9 mouse cellular contexts compared by ENCODE assay signal in the genomic region with DNA sequence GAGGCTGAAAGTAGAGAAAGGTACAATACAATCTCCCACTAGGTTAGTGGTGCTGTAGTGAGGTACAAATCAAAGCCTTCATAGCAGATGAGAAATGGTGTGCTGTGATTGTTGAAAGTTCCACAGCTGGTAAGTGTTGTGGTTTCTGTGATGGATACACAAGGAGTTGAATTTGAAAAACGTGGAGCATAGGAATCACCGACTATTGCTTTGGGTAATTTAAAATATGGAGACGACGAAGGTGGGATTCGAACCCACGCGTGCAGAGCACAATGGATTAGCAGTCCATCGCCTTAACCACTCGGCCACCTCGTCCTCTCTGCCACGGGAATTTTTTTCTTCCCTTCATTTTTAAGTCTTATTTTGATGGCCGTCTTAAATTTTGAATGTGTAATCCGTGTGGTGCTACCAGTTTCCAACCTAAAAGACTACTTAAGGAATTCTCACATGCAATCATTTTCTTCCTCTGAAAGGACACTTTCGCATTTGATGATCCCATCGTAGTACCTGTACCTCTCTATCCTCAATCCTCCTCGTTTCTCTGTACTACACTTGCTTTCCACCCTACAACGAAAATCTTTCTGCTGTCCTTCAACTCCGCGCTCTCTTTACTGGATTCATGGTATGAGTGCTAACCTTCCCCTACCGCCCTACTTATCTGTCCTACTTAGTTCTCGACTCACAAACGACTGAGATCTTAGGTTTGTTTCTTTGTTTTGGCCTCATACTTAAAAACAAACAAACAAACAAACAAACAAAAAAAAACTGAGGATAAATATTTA. TPM values are rescaled to one million over a fixed set of nuclear protein-coding genes. Genes with fewer than 3 reads are reported as not detected.
DNase-seq lines count a peak whose midpoint lies in the region; ATAC-seq and TF ChIP-seq lines count a peak whose summit lies in the region.
"Had no signal": no experiment of that assay in that cellular context is flagged by ENCODE, and none has a peak within 500 bp of the region (broad histone marks: within the 10 kb centered on the region; RNA-seq: fewer than 3 reads in every experiment).

No protein-coding gene starts in this region.

- TF ChIP-seq EP300 in heart, postnatal 0 days (IDR thresholded peaks at IDR 0.05; ENCODE audit: low read depth), result no peak

- no peaks in the 10 kb centered on the region for H3K36me3 ChIP-seq in hindbrain, embryonic 10.5 days
- H3K36me3 ChIP-seq in hindbrain, embryonic 12.5 days, result no peaks in the 10 kb centered on the region
- no peaks in the 10 kb centered on the region for H3K36me3 ChIP-seq in heart, postnatal 0 days (replicated peaks; ENCODE audit: control insufficient read depth, insufficient read depth, low read length)

- peak overlapping the region; percentile 54 for H3K4me3 ChIP-seq in hindbrain, embryonic 10.5 days
- no peak overlapping the region for H3K4me3 ChIP-seq in hindbrain, embryonic 12.5 days
- no peak overlapping the region; the same call in 1 of the 2 replicates for H3K4me3 ChIP-seq in heart, postnatal 0 days (ENCODE audit: low read depth, low read length)

- no peaks in the 10 kb centered on the region for H3K9me3 ChIP-seq in hindbrain, embryonic 10.5 days
- H3K9me3 ChIP-seq in hindbrain, embryonic 12.5 days (replicated peaks), result no peaks in the 10 kb centered on the region
- H3K9me3 ChIP-seq in heart, postnatal 0 days (replicated peaks; ENCODE audit: control insufficient read depth, low read length), result peaks cover 13% of the 10 kb centered on the region; the same call in 1 of the 2 replicates

- peaks cover 22% of the 10 kb centered on the region for H3K4me1 ChIP-seq in hindbrain, embryonic 10.5 days (replicated peaks)
- H3K4me1 ChIP-seq in hindbrain, embryonic 12.5 days, result peaks cover 10% of the 10 kb centered on the region
- 0 out of 2 replicates have a peak, but pooled peaks cover 3% of the 10 kb centered on the region for H3K4me1 ChIP-seq in heart, postnatal 0 days (ENCODE audit: control insufficient read depth, insufficient read depth)

- ATAC-seq in hindbrain, embryonic 12.5 days (ENCODE audit: low FRiP score), result no peak
- no peak for ATAC-seq in heart, postnatal 0 days (ENCODE audit: insufficient read depth, low read depth)
- 0 out of 2 replicates have a peak, but pooled peaks have one; percentile 21 for ATAC-seq in megakaryocyte-erythroid progenitor cell, adult 5-6 weeks (replicated peaks; ENCODE audit: low FRiP score, low TSS enrichment, poor library complexity, severe bottlenecking)

- H3K27ac ChIP-seq in hindbrain, embryonic 10.5 days, result no peak overlapping the region
- no peak overlapping the region for H3K27ac ChIP-seq in hindbrain, embryonic 12.5 days
- no peak overlapping the region for H3K27ac ChIP-seq in heart, postnatal 0 days (ENCODE audit: low read depth)

- H3K27me3 ChIP-seq in hindbrain, embryonic 10.5 days (ENCODE audit: insufficient read depth, poor library complexity, severe bottlenecking), result peaks cover 64% of the 10 kb centered on the region
- H3K27me3 ChIP-seq in hindbrain, embryonic 12.5 days, result peaks cover 60% of the 10 kb centered on the region
- H3K27me3 ChIP-seq in heart, postnatal 0 days (ENCODE audit: control insufficient read depth, insufficient read depth, low read length), result peaks cover 61% of the 10 kb centered on the region

- H3K9ac ChIP-seq in hindbrain, embryonic 12.5 days, result no peak overlapping the region
- H3K9ac ChIP-seq in heart, postnatal 0 days (replicated peaks; ENCODE audit: low read depth, low read length), result no peak overlapping the region

- WGBS in hindbrain, embryonic 10.5 days, result under 1% methylated on average over 22 of the region's 22 CpGs
- 1% methylated on average over 22 of the region's 22 CpGs for WGBS in hindbrain, embryonic 12.5 days
- WGBS in heart, postnatal 0 days, result 10% methylated on average over 22 of the region's 22 CpGs

- H3K4me2 ChIP-seq in hindbrain, embryonic 12.5 days (replicated peaks), result no peak overlapping the region
- no peak overlapping the region for H3K4me2 ChIP-seq in heart, postnatal 0 days (ENCODE audit: low read depth, low read length)

- no peak for TF ChIP-seq CTCF in heart, postnatal 0 days (IDR thresholded peaks at IDR 0.05; ENCODE audit: low read depth)

- DNase-seq in hindbrain, embryonic 10.5 days (ENCODE audit: low spot score), result peak; percentile 72
- DNase-seq in 3134 (ENCODE audit: extremely low read depth, insufficient read length, low spot score) (peak; percentile 66), R1 (ENCODE audit: low read depth, low spot score) (peak; percentile 92)
- peak; percentile 11 for DNase-seq in heart, postnatal 0 days (ENCODE audit: low spot score)
- no peak for DNase-seq in left cerebral cortex, adult 11 months (ENCODE audit: low spot score)
- DNase-seq in cerebellum, adult 18-20 months, result no peak

RNA-seq across cellular contexts. Expression of gene Pom121l2, which starts 13.2 kb away (rescaled TPM):
- polyA plus RNA-seq in hindbrain, embryonic 10.5 days (2016; fragmentation: Nextera tagmentation; extraction: Ambion mirVana), result 0.07 TPM in 1 of 2 replicates, not detected in the other
- 0.14 TPM in 1 of 2 replicates, not detected in the other for polyA plus RNA-seq in hindbrain, embryonic 12.5 days (2016; fragmentation: Nextera tagmentation; extraction: Ambion mirVana)
- total RNA-seq in heart, postnatal 0 days (2014; rRNA removed; ENCODE audit: low replicate concordance), result not detected in 2 replicates
- polyA plus RNA-seq in heart, postnatal 0 days (2015; fragmentation: Nextera tagmentation; extraction: Ambion mirVana), result not detected in 2 replicates
- not detected in 2 replicates for total RNA-seq in megakaryocyte-erythroid progenitor cell, adult 5-6 weeks (2014; fragmentation: Nextera tagmentation)
- not detected in 2 replicates for total RNA-seq in megakaryocyte-erythroid progenitor cell, adult 5-6 weeks (2017)
- total RNA-seq: adrenal gland, postnatal 36 days had no signal

RNA-seq across cellular contexts. Expression of gene Prss16, which starts 15.4 kb away (rescaled TPM):
- polyA plus RNA-seq in hindbrain, embryonic 10.5 days (2016; fragmentation: Nextera tagmentation; extraction: Ambion mirVana), result 0.18 TPM in 1 of 2 replicates, not detected in the other
- 0.23 and 0.48 TPM in 2 replicates for polyA plus RNA-seq in hindbrain, embryonic 12.5 days (2016; fragmentation: Nextera tagmentation; extraction: Ambion mirVana)
- total RNA-seq in heart, postnatal 0 days (2014; rRNA removed; ENCODE audit: low replicate concordance), result 14.0 TPM in 1 of 2 replicates, not detected in the other
- polyA plus RNA-seq in heart, postnatal 0 days (2015; fragmentation: Nextera tagmentation; extraction: Ambion mirVana), result 0.05 and 0.14 TPM in 2 replicates
- total RNA-seq in megakaryocyte-erythroid progenitor cell, adult 5-6 weeks (2014; fragmentation: Nextera tagmentation), result not detected in 2 replicates
- total RNA-seq in megakaryocyte-erythroid progenitor cell, adult 5-6 weeks (2017), result 0.19 and 0.89 TPM in 2 replicates

RNA-seq across cellular contexts. Expression of gene Hist1h2ah, which starts 41.2 kb away (rescaled TPM):
- 5.5 and 11.0 TPM in 2 replicates for polyA plus RNA-seq in hindbrain, embryonic 10.5 days (2016; fragmentation: Nextera tagmentation; extraction: Ambion mirVana)
- polyA plus RNA-seq in hindbrain, embryonic 12.5 days (2016; fragmentation: Nextera tagmentation; extraction: Ambion mirVana), result 17.9 TPM in 1 of 2 replicates, not detected in the other
- total RNA-seq in heart, postnatal 0 days (2014; rRNA removed; ENCODE audit: low replicate concordance), result 48.9 and 128 TPM in 2 replicates
- 1.9 TPM in 1 of 2 replicates, not detected in the other for polyA plus RNA-seq in heart, postnatal 0 days (2015; fragmentation: Nextera tagmentation; extraction: Ambion mirVana)
- total RNA-seq in megakaryocyte-erythroid progenitor cell, adult 5-6 weeks (2014; fragmentation: Nextera tagmentation), result 11.1 TPM in 1 of 2 replicates, not detected in the other
- total RNA-seq in megakaryocyte-erythroid progenitor cell, adult 5-6 weeks (2017), result 482 and 578 TPM in 2 replicates

RNA-seq across cellular contexts. Expression of gene Hist1h2bk, which starts 41.5 kb away (rescaled TPM):
- polyA plus RNA-seq in hindbrain, embryonic 10.5 days (2016; fragmentation: Nextera tagmentation; extraction: Ambion mirVana), result 6.6 and 6.9 TPM in 2 replicates
- 5.5 and 9.1 TPM in 2 replicates for polyA plus RNA-seq in hindbrain, embryonic 12.5 days (2016; fragmentation: Nextera tagmentation; extraction: Ambion mirVana)
- total RNA-seq in heart, postnatal 0 days (2014; rRNA removed; ENCODE audit: low replicate concordance), result 563 and 573 TPM in 2 replicates
- 0.34 TPM in 1 of 2 replicates, not detected in the other for polyA plus RNA-seq in heart, postnatal 0 days (2015; fragmentation: Nextera tagmentation; extraction: Ambion mirVana)
- 142 and 423 TPM in 2 replicates for total RNA-seq in megakaryocyte-erythroid progenitor cell, adult 5-6 weeks (2014; fragmentation: Nextera tagmentation)
- total RNA-seq in megakaryocyte-erythroid progenitor cell, adult 5-6 weeks (2017), result 812 and 1,118 TPM in 2 replicates

RNA-seq across cellular contexts. Expression of gene Hist1h4i, which starts 47.0 kb away (rescaled TPM):
- 33.6 and 41.8 TPM in 2 replicates for polyA plus RNA-seq in hindbrain, embryonic 10.5 days (2016; fragmentation: Nextera tagmentation; extraction: Ambion mirVana)
- 18.2 and 20.9 TPM in 2 replicates for polyA plus RNA-seq in hindbrain, embryonic 12.5 days (2016; fragmentation: Nextera tagmentation; extraction: Ambion mirVana)
- 29.3 and 34.1 TPM in 2 replicates for total RNA-seq in heart, postnatal 0 days (2014; rRNA removed; ENCODE audit: low replicate concordance)
- polyA plus RNA-seq in heart, postnatal 0 days (2015; fragmentation: Nextera tagmentation; extraction: Ambion mirVana), result 4.0 and 4.2 TPM in 2 replicates
- total RNA-seq in megakaryocyte-erythroid progenitor cell, adult 5-6 weeks (2014; fragmentation: Nextera tagmentation), result 56.5 and 110 TPM in 2 replicates
- total RNA-seq in megakaryocyte-erythroid progenitor cell, adult 5-6 weeks (2017), result 136 and 141 TPM in 2 replicates

Comparison
In these comparisons a context has a peak if more than half of its experiments do, and no peak if none do; other contexts are left out.
1. DNase-seq: peak in hindbrain, embryonic 10.5 days (single experiment), 3134 (single experiment), R1 (single experiment) and heart, postnatal 0 days (single experiment); none in left cerebral cortex, adult 11 months (single experiment) and cerebellum, adult 18-20 months (0 of 2).